Mouse (Mus musculus): ENCODE results near the gene Pde4d. TPM values are rescaled to one million over a fixed set of nuclear protein-coding genes. Genes with fewer than 3 reads are reported as not detected.
A peak's percentile ranks its signal among the peaks of the same experiment; 100 is the strongest.

Gene Pde4d
- polyA plus RNA-seq, 1 experiment = 15.1 TPM

DNA sequence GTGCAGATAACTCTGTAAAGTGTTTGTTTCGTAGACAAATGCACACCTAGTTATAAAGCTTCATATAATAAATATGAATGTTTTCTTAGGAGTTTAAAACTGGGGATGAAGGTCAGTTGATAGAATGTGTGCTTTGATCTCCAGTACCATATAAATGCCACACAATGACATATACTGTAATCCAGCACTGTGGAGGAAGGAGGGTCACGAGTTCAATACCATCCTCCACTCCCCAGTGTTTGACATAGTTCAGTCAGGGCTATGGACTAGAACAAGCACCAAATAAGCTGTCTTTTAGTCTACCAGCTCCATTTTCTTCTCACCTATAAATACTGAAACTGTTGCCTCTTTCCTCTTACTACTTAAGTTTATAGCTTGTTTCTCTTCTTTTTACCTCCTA lies 1357.3 kb downstream of the Pde4d start:
- no peak overlapping the region for H3K4me3 ChIP-seq (ENCODE audit: insufficient read depth, poor library complexity, severe bottlenecking)
- no peaks in the 10 kb centered on the region for H3K79me2 ChIP-seq (ENCODE audit: control insufficient read depth, insufficient read depth)
- H3K79me3 ChIP-seq (ENCODE audit: low read depth) = no peaks in the 10 kb centered on the region
- no peaks in the 10 kb centered on the region for H3K36me3 ChIP-seq (ENCODE audit: control insufficient read depth, insufficient read depth)
- H3K27me3 ChIP-seq (ENCODE audit: control insufficient read depth, insufficient read depth, insufficient read length) = no peaks in the 10 kb centered on the region
- TF ChIP-seq USF1 (IDR thresholded peaks at IDR 0.05; ENCODE audit: low read depth) (no peak), MYOD1 (IDR thresholded peaks at IDR 0.05; ENCODE audit: control insufficient read depth, insufficient read length, low read depth) (no peak), MAX (IDR thresholded peaks at IDR 0.05) (no peak), FOSL1 (IDR thresholded peaks at IDR 0.05; ENCODE audit: insufficient read depth, low read length, poor library complexity, severe bottlenecking) (no peak), MYOG (IDR thresholded peaks at IDR 0.05; ENCODE audit: control insufficient read depth, extremely low read depth, insufficient read length) (no peak), CTCF (IDR thresholded peaks at IDR 0.05; ENCODE audit: control insufficient read depth, insufficient read depth, insufficient read length) (no peak), CEBPB (IDR thresholded peaks at IDR 0.05; ENCODE audit: low read depth) (no peak)
- H3ac ChIP-seq (ENCODE audit: control insufficient read depth, insufficient read length, low read depth) = no peak overlapping the region

GRCm38 (mm10) chr13:109807446-109807845 lies 1357.7 kb downstream of the Pde4d start:
- no peaks in the 10 kb centered on the region for H3K79me3 ChIP-seq (ENCODE audit: low read depth)
- TF ChIP-seq FOSL1 (IDR thresholded peaks at IDR 0.05; ENCODE audit: insufficient read depth, low read length, poor library complexity, severe bottlenecking) = no peak
- no peak for TF ChIP-seq USF1 (IDR thresholded peaks at IDR 0.05; ENCODE audit: low read depth)
- no peak for TF ChIP-seq MYOD1 (IDR thresholded peaks at IDR 0.05; ENCODE audit: control insufficient read depth, insufficient read length, low read depth)
- no peak for TF ChIP-seq MYOG (IDR thresholded peaks at IDR 0.05; ENCODE audit: control insufficient read depth, extremely low read depth, insufficient read length)
- no peak for TF ChIP-seq MAX (IDR thresholded peaks at IDR 0.05)
- TF ChIP-seq CEBPB (IDR thresholded peaks at IDR 0.05; ENCODE audit: low read depth) = no peak
- no peak for TF ChIP-seq CTCF (IDR thresholded peaks at IDR 0.05; ENCODE audit: control insufficient read depth, insufficient read depth, insufficient read length)
- H3ac ChIP-seq (ENCODE audit: control insufficient read depth, insufficient read length, low read depth) = no peak overlapping the region
- H3K36me3 ChIP-seq (ENCODE audit: control insufficient read depth, insufficient read depth) = no peaks in the 10 kb centered on the region
- no peak overlapping the region for H3K4me3 ChIP-seq (ENCODE audit: insufficient read depth, poor library complexity, severe bottlenecking)
- no peaks in the 10 kb centered on the region for H3K27me3 ChIP-seq (ENCODE audit: control insufficient read depth, insufficient read depth, insufficient read length)
- H3K79me2 ChIP-seq (ENCODE audit: control insufficient read depth, insufficient read depth) = no peaks in the 10 kb centered on the region

- Histone ChIP-seq H3K79me3 (ENCODE audit: low read depth) (no peaks in the 10 kb centered on the region), H3K4me3 (ENCODE audit: insufficient read depth, poor library complexity, severe bottlenecking) (no peak overlapping the region), H3ac (ENCODE audit: control insufficient read depth, insufficient read length, low read depth) (no peak overlapping the region), H3K79me2 (ENCODE audit: control insufficient read depth, insufficient read depth) (no peaks in the 10 kb centered on the region), H3K27me3 (ENCODE audit: control insufficient read depth, insufficient read depth, insufficient read length) (no peaks in the 10 kb centered on the region), H3K36me3 (ENCODE audit: control insufficient read depth, insufficient read depth) (no peaks in the 10 kb centered on the region)
- TF ChIP-seq CEBPB (IDR thresholded peaks at IDR 0.05; ENCODE audit: low read depth) = no peak
- no peak for TF ChIP-seq USF1 (IDR thresholded peaks at IDR 0.05; ENCODE audit: low read depth)
- TF ChIP-seq MAX (IDR thresholded peaks at IDR 0.05) = no peak
- TF ChIP-seq FOSL1 (IDR thresholded peaks at IDR 0.05; ENCODE audit: insufficient read depth, low read length, poor library complexity, severe bottlenecking) = no peak
- TF ChIP-seq CTCF (IDR thresholded peaks at IDR 0.05; ENCODE audit: control insufficient read depth, insufficient read depth, insufficient read length) = no peak
- TF ChIP-seq MYOD1 (IDR thresholded peaks at IDR 0.05; ENCODE audit: control insufficient read depth, insufficient read length, low read depth) = no peak
- TF ChIP-seq MYOG (IDR thresholded peaks at IDR 0.05; ENCODE audit: control insufficient read depth, extremely low read depth, insufficient read length) = no peak
Measured at GRCm38 (mm10) chr13:109808039-109808438, 1358.3 kb downstream of the Pde4d start.

GRCm38 (mm10) chr13:109808946-109809345 lies 1359.2 kb downstream of the Pde4d start:
- Histone ChIP-seq H3K36me3 (ENCODE audit: control insufficient read depth, insufficient read depth) (no peaks in the 10 kb centered on the region), H3K4me3 (ENCODE audit: insufficient read depth, poor library complexity, severe bottlenecking) (no peak overlapping the region), H3K79me3 (ENCODE audit: low read depth) (no peaks in the 10 kb centered on the region), H3K27me3 (ENCODE audit: control insufficient read depth, insufficient read depth, insufficient read length) (no peaks in the 10 kb centered on the region), H3ac (ENCODE audit: control insufficient read depth, insufficient read length, low read depth) (no peak overlapping the region), H3K79me2 (ENCODE audit: control insufficient read depth, insufficient read depth) (no peaks in the 10 kb centered on the region)
- no peak for TF ChIP-seq MYOD1 (IDR thresholded peaks at IDR 0.05; ENCODE audit: control insufficient read depth, insufficient read length, low read depth)
- TF ChIP-seq CEBPB (IDR thresholded peaks at IDR 0.05; ENCODE audit: low read depth) = no peak
- TF ChIP-seq CTCF (IDR thresholded peaks at IDR 0.05; ENCODE audit: control insufficient read depth, insufficient read depth, insufficient read length) = no peak
- TF ChIP-seq MAX (IDR thresholded peaks at IDR 0.05) = no peak
- no peak for TF ChIP-seq MYOG (IDR thresholded peaks at IDR 0.05; ENCODE audit: control insufficient read depth, extremely low read depth, insufficient read length)
- TF ChIP-seq FOSL1 (IDR thresholded peaks at IDR 0.05; ENCODE audit: insufficient read depth, low read length, poor library complexity, severe bottlenecking) = no peak
- TF ChIP-seq USF1 (IDR thresholded peaks at IDR 0.05; ENCODE audit: low read depth) = no peak

- no peaks in the 10 kb centered on the region for H3K79me3 ChIP-seq (ENCODE audit: low read depth)
- H3K36me3 ChIP-seq (ENCODE audit: control insufficient read depth, insufficient read depth) = no peaks in the 10 kb centered on the region
- H3K27me3 ChIP-seq (ENCODE audit: control insufficient read depth, insufficient read depth, insufficient read length) = no peaks in the 10 kb centered on the region
- H3ac ChIP-seq (ENCODE audit: control insufficient read depth, insufficient read length, low read depth) = no peak overlapping the region
- TF ChIP-seq CEBPB (IDR thresholded peaks at IDR 0.05; ENCODE audit: low read depth) (no peak), USF1 (IDR thresholded peaks at IDR 0.05; ENCODE audit: low read depth) (no peak), CTCF (IDR thresholded peaks at IDR 0.05; ENCODE audit: control insufficient read depth, insufficient read depth, insufficient read length) (no peak), MAX (IDR thresholded peaks at IDR 0.05) (no peak), FOSL1 (IDR thresholded peaks at IDR 0.05; ENCODE audit: insufficient read depth, low read length, poor library complexity, severe bottlenecking) (no peak), MYOD1 (IDR thresholded peaks at IDR 0.05; ENCODE audit: control insufficient read depth, insufficient read length, low read depth) (no peak), MYOG (IDR thresholded peaks at IDR 0.05; ENCODE audit: control insufficient read depth, extremely low read depth, insufficient read length) (no peak)
- H3K79me2 ChIP-seq (ENCODE audit: control insufficient read depth, insufficient read depth) = no peaks in the 10 kb centered on the region
- no peak overlapping the region for H3K4me3 ChIP-seq (ENCODE audit: insufficient read depth, poor library complexity, severe bottlenecking)
Measured at GRCm38 (mm10) chr13:109809646-109810045, 1359.9 kb downstream of the Pde4d start.

- peak; percentile 32 for TF ChIP-seq USF1 (IDR thresholded peaks at IDR 0.05; ENCODE audit: low read depth)
- no peak for TF ChIP-seq MYOG (IDR thresholded peaks at IDR 0.05; ENCODE audit: control insufficient read depth, extremely low read depth, insufficient read length)
- Histone ChIP-seq H3K36me3 (ENCODE audit: control insufficient read depth, insufficient read depth) (no peaks in the 10 kb centered on the region), H3K79me2 (ENCODE audit: control insufficient read depth, insufficient read depth) (no peaks in the 10 kb centered on the region), H3K27me3 (ENCODE audit: control insufficient read depth, insufficient read depth, insufficient read length) (no peaks in the 10 kb centered on the region), H3K79me3 (ENCODE audit: low read depth) (no peaks in the 10 kb centered on the region), H3ac (ENCODE audit: control insufficient read depth, insufficient read length, low read depth) (no peak overlapping the region), H3K4me3 (ENCODE audit: insufficient read depth, poor library complexity, severe bottlenecking) (no peak overlapping the region)
Measured at GRCm38 (mm10) chr13:109813924-109814323, 1364.2 kb downstream of the Pde4d start.
